Mouse (Mus musculus): ENCODE results near the gene Tkt.

- TF ChIP-seq CTCF (conservative IDR thresholded peaks at IDR 0.05; ENCODE audit: insufficient read depth, insufficient read length, low read depth, low read length) (no peak), POLR2A (IDR thresholded peaks at IDR 0.05; ENCODE audit: low read depth, low read length) (no peak)
These were observed 22.1 kb downstream of the Tkt start for GRCm38 (mm10) chr14:30570303-30570702.
